Mouse (Mus musculus) olfactory bulb, adult 2 months (tissue): ENCODE measurements around the gene Galnt6.
"Not testable (repeated sequence)": the region's sequence is repeated elsewhere in the genome, so short reads cannot be mapped to it uniquely, and the experiment has no call there.

Source experiments
- CTCF ChIP-seq: fragments of 200-500 bp; IDR thresholded peaks from 2 replicates; pipeline ENCODE4 v1.5.1; 2012; ENCODE audit warnings: low read depth, mild to moderate bottlenecking, low read length, moderate library complexity; ENCODE audit not compliant: insufficient read depth
- POLR2A ChIP-seq: fragments of 200-500 bp; IDR thresholded peaks from 2 replicates; pipeline ENCODE4 v1.6.1; 2012; ENCODE audit warnings: mild to moderate bottlenecking, low read depth, low read length, moderate library complexity; ENCODE audit not compliant: insufficient read depth

GRCm38 (mm10) chr15:100769023-100769422 is 39.8 kb upstream of the Galnt6 start:
- TF ChIP-seq CTCF, POLR2A: not testable (repeated sequence)
